Mouse (Mus musculus) 3134 (cell line): Measurements from ENCODE around the gene Tpm4.

Experiments used
- DNase-seq: peaks from one replicate; pipeline ENCODE4 v3.0.0-alpha.2; 2011; ENCODE audit warnings: low spot score; ENCODE audit not compliant: insufficient read length; ENCODE audit errors: extremely low read depth

The Tpm4 gene

DNA sequence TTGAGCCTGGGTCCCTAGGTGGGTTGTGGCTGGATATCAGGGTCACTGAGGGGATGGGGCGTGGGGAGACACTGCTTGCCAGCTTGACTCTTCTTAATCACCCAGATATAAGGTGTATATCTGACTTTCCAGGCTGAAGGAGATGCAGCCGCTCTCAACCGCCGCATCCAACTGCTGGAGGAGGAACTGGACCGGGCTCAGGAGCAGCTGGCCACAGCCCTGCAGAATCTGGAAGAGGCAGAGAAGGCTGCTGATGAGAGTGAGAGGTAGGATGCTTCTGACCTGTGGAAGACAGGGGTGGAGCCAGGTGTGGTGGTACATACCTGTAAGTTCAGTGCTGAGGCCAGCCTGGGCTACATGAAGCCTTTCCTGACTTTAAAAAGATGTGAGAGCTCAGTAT is 3.7 kb downstream of the Tpm4 start:
- DNase-seq: no peak

- no peak for DNase-seq
These were observed 8.6 kb downstream of the Tpm4 start for GRCm38 (mm10) chr8:72143256-72143824.

GRCm38 (mm10) chr8:72144345-72144975 is 9.7 kb downstream of the Tpm4 start:
- no peak for DNase-seq

GRCm38 (mm10) chr8:72145511-72145910 is 10.7 kb downstream of the Tpm4 start:
- DNase-seq: no peak

- no peak for DNase-seq
These were observed 11.3 kb downstream of the Tpm4 start for GRCm38 (mm10) chr8:72146056-72146455.

DNA sequence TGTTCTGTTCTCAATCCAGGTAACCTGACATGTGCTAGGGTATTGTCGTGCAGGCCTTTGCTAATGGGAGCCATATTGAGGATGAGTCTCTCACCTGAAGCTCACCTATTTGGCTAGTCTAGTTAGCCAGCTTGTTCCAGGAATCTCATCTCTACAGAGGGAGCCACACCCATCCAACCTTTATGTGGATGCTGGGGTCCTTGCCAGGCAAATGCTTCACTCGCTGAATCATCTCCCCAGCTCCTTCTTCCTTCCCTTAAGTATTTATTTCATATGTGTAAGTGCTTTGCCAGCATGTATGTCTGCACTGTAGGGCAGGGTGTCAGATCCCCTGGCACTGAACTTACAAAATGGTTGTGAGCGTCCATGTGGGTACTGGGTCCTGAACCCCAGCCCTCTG is 11.8 kb downstream of the Tpm4 start:
- DNase-seq: peak; percentile 23

- DNase-seq: no peak
These were observed 12.5 kb downstream of the Tpm4 start for GRCm38 (mm10) chr8:72147266-72147665.

DNA sequence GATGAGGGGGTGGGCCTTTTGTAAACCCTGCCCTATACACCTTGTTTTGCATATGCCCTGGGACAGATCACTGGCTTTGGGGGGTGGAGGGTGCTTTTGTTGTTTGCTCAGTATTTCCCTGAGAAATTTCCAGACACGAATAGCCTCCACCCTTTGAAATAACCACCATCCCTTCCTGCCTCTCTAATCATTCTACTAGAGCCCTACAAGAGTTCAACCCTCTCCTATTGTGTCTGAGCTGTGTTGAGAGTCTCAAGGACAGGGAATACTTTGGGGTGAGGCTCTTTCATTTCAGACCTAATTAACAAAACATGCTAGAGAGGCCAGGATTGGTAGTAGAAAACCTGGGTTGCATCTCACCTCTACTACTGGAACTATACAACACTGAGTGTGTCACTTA is 14.3 kb downstream of the Tpm4 start:
- DNase-seq: no peak

- DNase-seq: no peak
These were observed 16.8 kb downstream of the Tpm4 start for GRCm38 (mm10) chr8:72151418-72152078.

GRCm38 (mm10) chr8:72153382-72153781 is 18.6 kb downstream of the Tpm4 start:
- no peak for DNase-seq

DNA sequence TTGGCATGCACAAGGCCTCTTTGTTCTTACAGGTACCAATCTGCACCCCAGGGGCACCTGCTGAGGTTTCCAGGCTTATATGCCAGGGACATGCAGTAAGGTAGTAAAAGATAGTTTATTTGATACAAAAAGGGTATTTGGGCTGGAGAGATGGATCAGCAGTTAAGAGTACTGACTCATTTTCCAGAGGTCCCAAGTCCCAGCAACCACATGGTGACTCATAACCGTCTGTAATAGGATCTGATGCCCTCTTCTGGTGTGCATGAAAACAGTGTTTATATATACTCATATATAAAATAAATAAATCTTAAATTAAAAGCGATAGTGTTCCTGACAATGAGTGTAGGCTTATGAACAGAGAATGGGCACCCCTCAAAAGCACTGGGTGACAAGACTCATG is 23.3 kb downstream of the Tpm4 start:
- peak; percentile 71 for DNase-seq

DNA sequence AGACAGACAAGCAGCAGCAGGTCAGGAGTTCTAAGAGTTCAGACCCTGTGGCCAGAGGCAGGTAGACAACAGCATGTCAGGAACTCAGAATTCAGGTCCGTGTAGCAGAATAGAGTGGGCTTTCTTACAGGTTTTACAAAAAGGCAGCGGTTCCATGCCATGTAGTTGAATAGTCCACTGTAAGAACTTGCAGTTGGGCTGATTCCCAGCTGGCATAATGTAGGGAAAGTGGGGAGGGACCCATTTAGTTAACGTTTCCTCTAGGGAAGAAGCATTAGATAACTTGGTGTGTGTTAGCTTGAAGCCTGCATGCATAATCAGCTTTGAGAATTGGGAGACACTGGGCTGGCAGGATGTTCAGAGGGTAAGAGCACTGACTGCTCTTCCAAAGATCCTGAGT is 24.0 kb downstream of the Tpm4 start:
- no peak for DNase-seq

- peak; percentile 28 for DNase-seq
These were observed 25.2 kb downstream of the Tpm4 start for GRCm38 (mm10) chr8:72160007-72160406.

DNA sequence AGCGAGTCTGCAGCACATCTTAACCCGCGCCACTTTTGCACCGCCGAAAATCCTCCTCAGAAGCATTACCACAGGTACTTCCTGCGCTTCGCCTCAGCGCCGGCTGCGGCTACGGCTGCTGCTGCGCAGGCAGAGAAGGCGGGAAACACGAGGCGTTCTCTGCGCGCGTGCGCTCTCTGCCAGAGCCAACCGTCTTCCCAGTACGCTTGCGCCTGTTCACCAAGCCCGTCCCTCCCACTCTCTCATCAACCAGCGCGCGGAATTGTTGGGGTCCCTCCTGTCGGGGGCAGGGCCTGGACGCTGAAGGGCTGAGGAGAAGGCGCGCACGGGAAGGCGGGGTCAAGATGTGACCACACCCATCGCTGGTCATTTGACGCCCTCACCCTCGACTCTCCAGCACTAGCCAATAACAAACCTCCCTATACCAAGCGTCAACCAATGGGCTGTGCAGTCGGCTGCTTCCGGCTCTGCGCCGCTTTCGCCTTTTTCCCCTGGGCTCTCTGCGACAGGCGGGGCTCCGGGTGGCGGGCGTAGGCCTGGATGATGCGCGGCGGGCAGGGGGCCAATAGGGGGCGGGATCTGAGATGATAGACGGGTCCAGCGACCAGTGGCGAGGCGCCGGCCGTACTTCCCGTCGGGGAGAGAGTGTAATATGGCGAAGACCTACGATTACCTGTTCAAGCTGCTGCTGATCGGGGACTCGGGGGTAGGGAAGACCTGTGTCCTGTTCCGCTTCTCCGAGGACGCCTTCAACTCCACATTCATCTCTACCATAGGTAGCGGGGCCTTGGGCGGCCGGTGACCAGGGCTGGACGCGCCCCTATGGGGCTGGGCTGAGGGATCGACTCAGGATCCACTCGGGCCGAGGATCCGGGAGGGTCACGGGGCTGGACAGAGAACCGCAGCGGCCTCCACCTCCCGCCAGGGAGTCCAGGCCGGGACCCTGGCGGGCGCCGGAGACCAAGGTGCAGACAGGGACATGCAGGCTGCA is 26.2 kb downstream of the Tpm4 start, which contains the start of gene Rab8a:
TSS of gene Rab8a (plus strand) at position 494 of the 991 bp plus-strand sequence.
- DNase-seq: peak; percentile 99

- DNase-seq: no peak
These were observed 28.0 kb downstream of the Tpm4 start for GRCm38 (mm10) chr8:72162821-72163220.

DNA sequence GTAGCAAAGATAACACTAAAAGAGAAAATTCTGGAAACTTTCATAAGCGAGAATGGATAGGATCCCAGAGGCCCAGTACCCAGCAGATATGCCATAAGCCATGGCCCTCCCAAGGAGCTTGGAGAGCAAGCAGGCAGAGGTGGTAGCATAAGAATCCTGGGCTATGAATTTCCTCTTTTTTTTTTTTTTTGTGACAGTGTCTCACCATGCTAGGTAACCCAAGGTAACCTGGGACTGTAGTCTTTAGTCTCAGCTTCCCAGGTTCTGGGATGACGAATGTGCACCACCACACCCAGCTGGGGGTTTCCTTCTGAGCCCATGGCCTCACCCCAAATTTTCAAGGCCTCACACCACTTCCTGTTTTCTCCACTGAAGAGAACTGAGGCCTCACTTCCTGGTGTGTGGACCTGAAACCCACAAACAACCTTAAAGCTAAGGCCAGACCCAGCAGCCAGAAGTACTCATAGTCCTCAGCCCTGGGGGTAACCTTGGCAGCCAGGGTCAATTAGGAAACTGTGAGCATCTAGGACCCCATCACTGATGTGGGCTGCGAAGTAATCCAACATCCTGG is 34.4 kb downstream of the Tpm4 start:
- DNase-seq: no peak

- DNase-seq: no peak
These were observed 35.0 kb downstream of the Tpm4 start for GRCm38 (mm10) chr8:72169681-72170249.

DNA sequence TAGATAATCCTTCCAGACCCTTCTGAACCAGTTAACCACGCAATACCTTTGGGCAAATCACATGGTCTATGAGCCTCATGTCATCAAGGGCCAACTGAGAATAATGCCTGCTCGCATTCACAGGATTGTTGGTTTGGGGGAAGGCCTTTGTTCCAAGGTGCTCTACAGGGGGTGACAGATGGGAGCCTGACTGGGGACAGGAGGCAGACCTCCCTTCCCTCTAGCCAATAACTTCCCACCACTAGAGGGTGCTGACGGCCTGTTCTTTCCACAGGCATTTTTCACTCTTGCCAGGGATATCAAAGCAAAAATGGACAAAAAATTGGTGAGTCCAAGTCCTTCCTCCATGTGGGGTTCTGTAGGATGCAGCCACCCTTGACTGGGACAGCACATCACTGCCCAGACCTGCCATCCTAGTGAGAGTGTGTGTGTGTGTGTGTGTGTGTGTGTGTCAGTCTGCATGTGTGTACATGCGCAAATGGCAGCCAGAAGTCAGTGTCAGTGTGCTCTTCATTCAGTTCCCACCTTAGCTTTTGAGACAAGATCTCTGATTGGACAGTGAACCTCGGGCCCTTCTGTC is 42.7 kb downstream of the Tpm4 start:
- DNase-seq: no peak

- DNase-seq: no peak
These were observed 48.9 kb downstream of the Tpm4 start for GRCm38 (mm10) chr8:72183554-72184202.
